Mouse (Mus musculus): ENCODE measurements around the gene Ccnk. TPM values are rescaled to one million over a fixed set of nuclear protein-coding genes. Genes with fewer than 3 reads are reported as not detected.
A peak's percentile ranks its signal among the peaks of the same experiment; 100 is the strongest.

The Ccnk gene
- polyA plus RNA-seq, 1 experiment from 2014 or later = 7.7 TPM

- Histone ChIP-seq H3K4me2 (ENCODE audit: low read depth, severe bottlenecking) (no peak overlapping the region), H3K27me3 (ENCODE audit: control insufficient read depth, insufficient read depth, low read length) (no peaks in the 10 kb centered on the region), H3K27ac (replicated peaks; ENCODE audit: low read depth, low read length) (no peak overlapping the region), H3K4me3 (ENCODE audit: low read depth, low read length) (no peak overlapping the region), H3K4me1 (ENCODE audit: control insufficient read depth, insufficient read depth, low read length) (no peaks in the 10 kb centered on the region), H3K36me3 (ENCODE audit: control insufficient read depth, insufficient read depth, low read length) (peaks cover 9% of the 10 kb centered on the region; the same call in 1 of the 2 replicates), H3K9me3 (ENCODE audit: control insufficient read depth, low read length) (no peaks in the 10 kb centered on the region), H3K9ac (ENCODE audit: low read length) (no peak overlapping the region)
- ATAC-seq (ENCODE audit: insufficient number of reproducible peaks, low FRiP score, low TSS enrichment, low read depth) (no peak), DNase-seq (ENCODE audit: low spot score) (no peak)
- WGBS = 98% methylated on average over 2 of the region's 2 CpGs
Observed at GRCm38 (mm10) chr12:108152743-108153142, 26.6 kb upstream of the Ccnk start.

- Histone ChIP-seq H3K9ac (ENCODE audit: low read length) (no peak overlapping the region), H3K36me3 (ENCODE audit: control insufficient read depth, insufficient read depth, low read length) (peaks cover 5% of the 10 kb centered on the region; the same call in 1 of the 2 replicates), H3K4me2 (ENCODE audit: low read depth, severe bottlenecking) (no peak overlapping the region), H3K4me1 (ENCODE audit: control insufficient read depth, insufficient read depth, low read length) (no peaks in the 10 kb centered on the region), H3K27ac (replicated peaks; ENCODE audit: low read depth, low read length) (no peak overlapping the region), H3K4me3 (ENCODE audit: low read depth, low read length) (no peak overlapping the region), H3K9me3 (ENCODE audit: control insufficient read depth, low read length) (no peaks in the 10 kb centered on the region), H3K27me3 (ENCODE audit: control insufficient read depth, insufficient read depth, low read length) (no peaks in the 10 kb centered on the region)
- no peak for ATAC-seq (ENCODE audit: insufficient number of reproducible peaks, low FRiP score, low TSS enrichment, low read depth)
- DNase-seq (ENCODE audit: low spot score) = no peak
Observed at GRCm38 (mm10) chr12:108159863-108160262, 19.5 kb upstream of the Ccnk start.

- Histone ChIP-seq H3K9me3 (ENCODE audit: control insufficient read depth, low read length) (no peaks in the 10 kb centered on the region), H3K9ac (ENCODE audit: low read length) (no peak overlapping the region), H3K4me1 (ENCODE audit: control insufficient read depth, insufficient read depth, low read length) (no peaks in the 10 kb centered on the region), H3K36me3 (ENCODE audit: control insufficient read depth, insufficient read depth, low read length) (0 out of 2 replicates have a peak, but pooled peaks cover 4% of the 10 kb centered on the region), H3K27me3 (ENCODE audit: control insufficient read depth, insufficient read depth, low read length) (no peaks in the 10 kb centered on the region), H3K4me3 (ENCODE audit: low read depth, low read length) (no peak overlapping the region), H3K4me2 (ENCODE audit: low read depth, severe bottlenecking) (no peak overlapping the region), H3K27ac (replicated peaks; ENCODE audit: low read depth, low read length) (no peak overlapping the region)
- ATAC-seq (ENCODE audit: insufficient number of reproducible peaks, low FRiP score, low TSS enrichment, low read depth) (no peak), DNase-seq (ENCODE audit: low spot score) (peak; percentile 31)
- 97% methylated on average over 1 of the region's 1 CpGs for WGBS
Observed at GRCm38 (mm10) chr12:108162036-108162435, 17.3 kb upstream of the Ccnk start.

GRCm38 (mm10) chr12:108163706-108164105 lies 15.7 kb upstream of the Ccnk start:
- DNase-seq (ENCODE audit: low spot score) (no peak), ATAC-seq (ENCODE audit: insufficient number of reproducible peaks, low FRiP score, low TSS enrichment, low read depth) (no peak)
- H3K27ac ChIP-seq (replicated peaks; ENCODE audit: low read depth, low read length) = no peak overlapping the region
- H3K4me2 ChIP-seq (ENCODE audit: low read depth, severe bottlenecking) = no peak overlapping the region
- H3K4me1 ChIP-seq (ENCODE audit: control insufficient read depth, insufficient read depth, low read length) = no peaks in the 10 kb centered on the region
- H3K36me3 ChIP-seq (ENCODE audit: control insufficient read depth, insufficient read depth, low read length) = 0 out of 2 replicates have a peak, but pooled peaks cover 4% of the 10 kb centered on the region
- H3K9me3 ChIP-seq (ENCODE audit: control insufficient read depth, low read length) = no peaks in the 10 kb centered on the region
- H3K4me3 ChIP-seq (ENCODE audit: low read depth, low read length) = no peak overlapping the region
- no peak overlapping the region for H3K9ac ChIP-seq (ENCODE audit: low read length)
- 86% methylated on average over 3 of the region's 3 CpGs for WGBS
- no peaks in the 10 kb centered on the region for H3K27me3 ChIP-seq (ENCODE audit: control insufficient read depth, insufficient read depth, low read length)

- no peak overlapping the region for H3K4me3 ChIP-seq (ENCODE audit: low read depth, low read length)
- ATAC-seq (ENCODE audit: insufficient number of reproducible peaks, low FRiP score, low TSS enrichment, low read depth) (no peak), DNase-seq (ENCODE audit: low spot score) (no peak)
- no peak overlapping the region for H3K27ac ChIP-seq (replicated peaks; ENCODE audit: low read depth, low read length)
- no peaks in the 10 kb centered on the region for H3K36me3 ChIP-seq (ENCODE audit: control insufficient read depth, insufficient read depth, low read length)
- no peak overlapping the region for H3K9ac ChIP-seq (ENCODE audit: low read length)
- H3K4me1 ChIP-seq (ENCODE audit: control insufficient read depth, insufficient read depth, low read length) = no peaks in the 10 kb centered on the region
- WGBS = 82% methylated on average over 3 of the region's 3 CpGs
- H3K9me3 ChIP-seq (ENCODE audit: control insufficient read depth, low read length) = no peaks in the 10 kb centered on the region
- H3K4me2 ChIP-seq (ENCODE audit: low read depth, severe bottlenecking) = no peak overlapping the region
- H3K27me3 ChIP-seq (ENCODE audit: control insufficient read depth, insufficient read depth, low read length) = no peaks in the 10 kb centered on the region
Observed at GRCm38 (mm10) chr12:108168909-108169308, 10.5 kb upstream of the Ccnk start.

- no peak overlapping the region for H3K4me3 ChIP-seq (ENCODE audit: low read depth, low read length)
- H3K27me3 ChIP-seq (ENCODE audit: control insufficient read depth, insufficient read depth, low read length) = no peaks in the 10 kb centered on the region
- H3K9ac ChIP-seq (ENCODE audit: low read length) = no peak overlapping the region
- no peaks in the 10 kb centered on the region for H3K36me3 ChIP-seq (ENCODE audit: control insufficient read depth, insufficient read depth, low read length)
- DNase-seq (ENCODE audit: low spot score) (no peak), ATAC-seq (ENCODE audit: insufficient number of reproducible peaks, low FRiP score, low TSS enrichment, low read depth) (no peak)
- no peaks in the 10 kb centered on the region for H3K4me1 ChIP-seq (ENCODE audit: control insufficient read depth, insufficient read depth, low read length)
- no peak overlapping the region for H3K4me2 ChIP-seq (ENCODE audit: low read depth, severe bottlenecking)
- no peak overlapping the region for H3K27ac ChIP-seq (replicated peaks; ENCODE audit: low read depth, low read length)
- H3K9me3 ChIP-seq (ENCODE audit: control insufficient read depth, low read length) = no peaks in the 10 kb centered on the region
- 85% methylated on average over 3 of the region's 3 CpGs for WGBS
Observed at GRCm38 (mm10) chr12:108170467-108170866, 8.9 kb upstream of the Ccnk start.

GRCm38 (mm10) chr12:108171336-108171735 lies 8.0 kb upstream of the Ccnk start:
- Histone ChIP-seq H3K4me2 (ENCODE audit: low read depth, severe bottlenecking) (no peak overlapping the region), H3K4me1 (ENCODE audit: control insufficient read depth, insufficient read depth, low read length) (no peaks in the 10 kb centered on the region), H3K9ac (ENCODE audit: low read length) (no peak overlapping the region), H3K9me3 (ENCODE audit: control insufficient read depth, low read length) (no peaks in the 10 kb centered on the region), H3K27me3 (ENCODE audit: control insufficient read depth, insufficient read depth, low read length) (no peaks in the 10 kb centered on the region), H3K36me3 (ENCODE audit: control insufficient read depth, insufficient read depth, low read length) (no peaks in the 10 kb centered on the region), H3K27ac (replicated peaks; ENCODE audit: low read depth, low read length) (no peak overlapping the region), H3K4me3 (ENCODE audit: low read depth, low read length) (no peak overlapping the region)
- DNase-seq (ENCODE audit: low spot score) = no peak
- no peak for ATAC-seq (ENCODE audit: insufficient number of reproducible peaks, low FRiP score, low TSS enrichment, low read depth)

GRCm38 (mm10) chr12:108172639-108173038 lies 6.7 kb upstream of the Ccnk start:
- no peak overlapping the region for H3K4me2 ChIP-seq (ENCODE audit: low read depth, severe bottlenecking)
- no peaks in the 10 kb centered on the region for H3K36me3 ChIP-seq (ENCODE audit: control insufficient read depth, insufficient read depth, low read length)
- ATAC-seq (ENCODE audit: insufficient number of reproducible peaks, low FRiP score, low TSS enrichment, low read depth) (no peak), DNase-seq (ENCODE audit: low spot score) (no peak)
- no peaks in the 10 kb centered on the region for H3K27me3 ChIP-seq (ENCODE audit: control insufficient read depth, insufficient read depth, low read length)
- 76% methylated on average over 4 of the region's 4 CpGs for WGBS
- peaks cover 2% of the 10 kb centered on the region; the same call in 1 of the 2 replicates for H3K4me1 ChIP-seq (ENCODE audit: control insufficient read depth, insufficient read depth, low read length)
- H3K9ac ChIP-seq (ENCODE audit: low read length) = no peak overlapping the region
- H3K27ac ChIP-seq (replicated peaks; ENCODE audit: low read depth, low read length) = no peak overlapping the region
- H3K9me3 ChIP-seq (ENCODE audit: control insufficient read depth, low read length) = no peaks in the 10 kb centered on the region
- no peak overlapping the region for H3K4me3 ChIP-seq (ENCODE audit: low read depth, low read length)

Measured in limb, embryonic 11.5 days (tissue).